Mouse (Mus musculus) layer of hippocampus, adult 9-11 months (tissue): ENCODE measurements around the gene Rpn1.

Experiments
- DNase-seq: peaks from one replicate; pipeline ENCODE4 v3.0.0; 2022

The Rpn1 gene

DNA sequence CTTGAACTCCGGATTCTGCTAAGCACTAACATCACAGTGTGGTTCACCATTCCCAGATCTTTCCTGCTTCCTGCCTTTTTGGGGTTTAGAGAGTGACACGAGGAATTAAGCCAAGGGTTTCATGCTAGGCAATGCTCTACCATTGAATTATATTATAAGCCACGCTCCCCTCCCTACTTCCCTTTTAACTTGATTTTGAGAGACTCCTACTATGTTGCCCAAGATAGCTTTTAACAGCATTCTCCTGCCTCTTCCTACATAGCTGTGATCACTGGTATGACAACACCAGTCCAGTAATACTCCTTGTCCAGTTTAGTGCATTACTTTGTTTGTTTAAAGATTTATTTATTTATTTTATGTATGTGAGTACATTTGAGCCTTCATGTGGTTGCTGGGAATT is 16.6 kb upstream of the Rpn1 start:
- DNase-seq, result no peak

DNA sequence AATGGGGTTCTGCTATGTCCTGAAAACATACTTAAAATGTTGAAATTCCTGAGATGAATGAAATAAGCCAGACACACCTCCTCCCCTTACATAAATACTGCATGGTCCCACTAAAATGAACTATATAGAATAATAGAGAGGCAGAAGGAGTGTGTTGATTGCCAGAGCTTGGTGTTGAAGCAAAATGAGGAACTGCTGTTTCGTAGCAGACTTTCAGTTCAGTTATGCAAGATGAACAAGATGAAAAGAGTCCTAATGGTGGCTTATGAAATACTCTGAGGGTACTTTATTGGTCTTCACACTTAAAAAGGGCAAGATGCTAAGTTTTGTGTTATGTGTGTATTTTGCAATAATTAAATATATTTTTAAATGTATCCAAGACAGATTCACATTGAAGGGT is 15.5 kb upstream of the Rpn1 start:
- DNase-seq, result no peak

GRCm38 (mm10) chr6:88070468-88070867 is 13.8 kb upstream of the Rpn1 start:
- DNase-seq, result no peak

DNA sequence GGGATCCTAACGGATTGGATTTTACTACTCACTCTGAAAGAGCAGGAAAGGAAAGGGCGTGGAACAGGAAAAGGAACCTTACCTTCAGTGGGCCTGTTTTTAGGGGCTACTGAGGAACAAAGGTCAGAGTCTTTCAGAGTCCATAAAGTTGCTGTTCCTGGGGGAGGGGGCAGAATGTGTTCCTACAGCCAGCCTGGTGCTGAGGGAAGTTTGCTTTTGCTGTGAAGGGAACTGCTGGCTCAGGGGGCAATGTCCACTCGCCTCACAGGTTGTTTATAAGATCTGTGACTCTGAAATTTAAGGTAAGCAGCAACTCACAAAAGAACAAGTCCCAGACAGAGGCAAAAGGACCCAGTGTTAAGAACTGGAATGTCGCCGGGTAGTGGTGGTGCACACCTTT is 13.1 kb upstream of the Rpn1 start:
- no peak for DNase-seq

GRCm38 (mm10) chr6:88074752-88075554 is 9.3 kb upstream of the Rpn1 start:
- DNase-seq, result peak; percentile 97

- no peak for DNase-seq
Observed at GRCm38 (mm10) chr6:88075960-88076517, 8.2 kb upstream of the Rpn1 start.

- DNase-seq, result no peak
Observed at GRCm38 (mm10) chr6:88083095-88083494, 1.2 kb upstream of the Rpn1 start.

- no peak for DNase-seq
Observed at GRCm38 (mm10) chr6:88083672-88084071, 610 bp upstream of the Rpn1 start.

- no peak for DNase-seq
Observed at GRCm38 (mm10) chr6:88088971-88089370, 4.7 kb downstream of the Rpn1 start.

- DNase-seq, result no peak
Observed at GRCm38 (mm10) chr6:88095377-88095776, 11.1 kb downstream of the Rpn1 start.

DNA sequence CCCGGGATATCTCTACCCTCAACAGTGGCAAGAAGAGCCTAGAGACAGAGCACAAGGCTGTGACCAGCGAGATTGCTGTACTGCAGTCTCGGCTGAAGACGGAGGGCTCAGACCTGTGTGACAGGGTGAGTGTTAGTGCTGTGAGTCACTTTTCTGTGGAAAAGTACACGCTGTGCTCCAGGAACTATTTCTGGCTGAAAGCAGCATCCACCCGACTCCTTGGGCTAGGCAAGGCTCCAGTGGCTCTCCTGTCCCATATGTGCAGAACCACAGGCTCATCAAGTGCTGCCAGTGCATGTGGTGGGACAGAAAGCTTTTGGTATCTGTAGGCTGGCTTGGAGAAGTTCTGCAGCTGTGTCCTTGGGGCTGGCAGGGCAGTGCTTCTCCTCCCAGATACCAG is 17.8 kb downstream of the Rpn1 start:
- DNase-seq, result peak; percentile 34

DNA sequence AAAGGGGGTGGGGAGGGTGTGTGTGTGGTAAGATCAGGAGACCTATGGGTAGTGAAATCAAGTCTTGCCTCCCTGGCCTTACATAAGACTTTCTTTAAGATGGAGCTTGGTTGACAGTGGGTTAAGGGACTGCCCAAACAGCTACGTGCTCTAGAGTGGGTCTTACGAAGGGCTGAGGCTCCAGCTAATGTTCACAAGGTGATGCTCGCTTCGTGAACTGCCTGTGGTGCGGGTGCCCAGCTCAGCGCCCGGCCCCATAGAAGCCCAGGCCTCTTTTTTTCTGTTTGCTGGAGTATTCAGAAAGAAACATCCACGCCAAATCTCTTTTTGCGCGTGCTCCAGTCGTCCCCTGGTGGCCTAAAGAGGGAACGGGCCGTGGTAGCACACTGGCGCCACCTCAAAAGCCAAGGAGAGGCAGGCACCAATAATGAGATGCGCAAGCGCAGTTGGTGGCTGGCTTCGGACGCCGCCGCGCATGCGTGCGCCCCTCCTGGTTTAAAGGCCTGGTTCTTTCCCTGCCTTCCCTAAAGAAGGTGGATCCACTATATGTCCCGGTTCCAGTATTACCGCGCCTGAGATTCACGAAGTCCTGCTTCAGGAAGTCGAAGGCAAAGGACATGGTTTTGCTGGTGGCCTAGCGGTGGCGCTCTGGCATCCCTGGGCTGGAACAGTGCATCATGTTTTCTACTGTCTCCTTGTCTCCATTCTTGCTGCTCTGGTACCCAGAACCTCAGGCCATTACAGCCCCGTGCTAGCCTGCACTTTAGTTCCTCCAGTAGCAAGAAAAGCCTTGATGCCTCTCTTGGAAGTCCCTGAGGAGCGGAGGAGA is 21.7 kb downstream of the Rpn1 start:
- peak; percentile 96 for DNase-seq

GRCm38 (mm10) chr6:88106612-88107123 is 22.4 kb downstream of the Rpn1 start:
- no peak for DNase-seq

DNA sequence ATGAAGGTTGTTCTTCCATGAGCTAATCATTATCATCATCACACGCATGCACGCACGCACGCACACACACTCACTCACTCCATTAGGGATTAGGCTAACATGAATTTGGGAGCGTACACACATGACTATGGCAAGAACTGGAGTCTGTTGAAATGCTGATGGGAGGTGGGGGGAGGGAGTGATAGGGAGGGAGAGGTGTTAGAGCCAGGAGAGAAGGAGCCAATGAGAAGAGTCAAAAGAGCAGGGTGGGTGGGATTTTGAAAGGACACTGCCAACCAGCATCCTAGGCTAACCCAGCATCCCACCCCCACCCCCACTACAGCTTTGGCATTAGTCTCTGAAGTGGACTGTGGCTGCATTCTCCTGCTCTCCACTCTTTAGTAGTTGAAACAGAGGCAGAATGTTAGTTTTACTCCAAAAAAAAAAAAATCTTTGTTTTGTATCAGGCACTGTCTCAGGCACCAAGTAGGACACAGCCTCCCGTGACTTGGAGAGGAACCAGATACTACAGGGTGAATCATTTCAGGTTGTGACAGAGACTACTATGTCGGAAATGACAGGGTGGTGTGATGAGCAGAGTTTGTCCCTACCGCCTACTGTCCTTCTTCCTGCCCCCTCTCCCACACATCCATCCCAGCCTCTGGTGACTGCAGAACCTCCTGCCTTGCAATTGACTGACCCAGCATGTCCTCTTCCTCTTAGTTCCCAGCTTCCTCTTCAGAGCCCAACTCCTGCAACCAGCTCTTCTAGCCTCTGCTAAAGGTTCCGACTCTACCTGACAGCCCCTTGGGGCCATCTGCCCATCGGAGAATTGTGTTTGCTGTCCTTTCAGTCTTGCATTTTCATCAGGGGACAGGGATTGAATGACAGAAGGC is 23.6 kb downstream of the Rpn1 start:
- DNase-seq, result peak; percentile 12

- DNase-seq, result peak; percentile 42
Observed at GRCm38 (mm10) chr6:88113139-88113538, 28.9 kb downstream of the Rpn1 start.

- DNase-seq, result no peak
Observed at GRCm38 (mm10) chr6:88114414-88114813, 30.1 kb downstream of the Rpn1 start.

DNA sequence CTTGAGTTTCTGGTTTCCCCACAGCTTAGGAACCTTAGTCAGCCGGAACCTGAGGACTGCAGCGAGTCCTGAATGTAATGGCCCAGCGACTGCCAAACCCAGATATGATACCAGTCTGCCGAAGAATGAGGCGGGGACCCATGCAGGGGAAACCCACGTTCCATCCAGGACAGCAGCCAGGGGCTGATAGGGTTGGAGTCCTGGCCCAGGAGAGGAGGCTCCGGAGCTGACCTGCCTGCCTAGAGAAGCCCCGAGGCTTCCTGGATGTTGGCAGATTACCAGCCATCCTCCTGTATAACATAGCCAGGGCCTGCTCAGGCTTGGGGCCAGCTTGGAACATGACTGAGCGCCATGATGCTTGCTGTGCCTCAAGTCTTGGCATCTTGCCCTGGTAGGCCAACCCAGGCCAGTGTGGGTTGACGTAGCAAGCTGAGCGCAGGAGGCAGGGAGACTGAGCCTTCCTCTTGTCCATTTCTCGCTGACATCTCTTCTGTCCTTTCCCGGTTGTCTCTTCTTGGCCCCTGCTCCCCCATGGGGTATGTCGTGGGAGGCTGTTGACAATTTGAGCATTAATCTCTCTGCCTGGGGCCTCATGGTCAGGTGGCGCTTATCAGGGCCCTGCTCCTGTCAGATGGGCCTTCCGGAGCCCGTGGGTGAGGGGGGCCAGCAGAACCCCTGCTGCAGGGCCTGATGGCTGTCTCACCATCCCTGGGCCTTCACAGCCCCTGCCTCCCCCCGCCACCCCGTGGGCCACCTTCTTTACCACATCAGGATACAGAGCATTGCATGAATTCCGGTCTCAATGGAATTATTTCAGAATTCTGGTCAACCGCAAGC is 32.3 kb downstream of the Rpn1 start:
- DNase-seq, result no peak

DNA sequence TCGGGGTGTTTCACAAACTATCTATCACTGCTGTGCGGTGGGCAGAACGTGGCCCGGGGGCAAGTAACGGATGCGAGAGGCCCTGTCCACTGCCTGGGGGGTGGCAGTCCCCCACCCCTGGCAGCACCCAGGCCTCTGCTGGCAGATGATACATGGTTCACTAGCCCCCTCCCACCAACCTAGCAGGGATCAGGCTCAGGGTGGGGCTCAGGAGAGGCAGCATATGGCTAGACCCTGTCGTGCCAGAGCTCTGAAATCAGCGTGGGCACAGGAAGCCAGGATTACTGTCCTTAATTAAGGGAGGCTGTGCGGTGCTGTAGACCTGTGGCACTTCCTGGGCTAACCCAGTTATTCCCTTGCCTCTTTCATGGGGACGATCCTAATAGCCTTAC is 32.9 kb downstream of the Rpn1 start:
- no peak for DNase-seq

DNA sequence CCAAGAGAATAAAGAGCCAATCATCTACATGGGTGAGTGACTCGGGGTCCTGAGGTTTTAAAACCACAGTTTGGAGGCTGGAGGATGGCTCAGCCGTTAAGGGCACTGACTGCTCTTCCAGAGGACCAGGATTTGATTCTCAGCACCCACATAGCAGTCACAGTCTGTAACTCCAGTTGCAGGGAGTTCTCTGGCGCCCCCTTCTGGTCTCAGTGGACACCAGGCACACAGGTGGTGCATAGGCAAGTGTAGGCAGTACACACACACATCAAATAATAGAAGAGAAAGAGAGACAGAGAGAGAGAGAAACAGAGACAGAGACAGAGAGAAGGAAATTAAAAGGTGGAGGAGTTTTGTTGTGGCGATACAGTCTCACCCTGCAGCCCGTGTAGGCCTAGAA is 35.0 kb downstream of the Rpn1 start:
- DNase-seq, result no peak

DNA sequence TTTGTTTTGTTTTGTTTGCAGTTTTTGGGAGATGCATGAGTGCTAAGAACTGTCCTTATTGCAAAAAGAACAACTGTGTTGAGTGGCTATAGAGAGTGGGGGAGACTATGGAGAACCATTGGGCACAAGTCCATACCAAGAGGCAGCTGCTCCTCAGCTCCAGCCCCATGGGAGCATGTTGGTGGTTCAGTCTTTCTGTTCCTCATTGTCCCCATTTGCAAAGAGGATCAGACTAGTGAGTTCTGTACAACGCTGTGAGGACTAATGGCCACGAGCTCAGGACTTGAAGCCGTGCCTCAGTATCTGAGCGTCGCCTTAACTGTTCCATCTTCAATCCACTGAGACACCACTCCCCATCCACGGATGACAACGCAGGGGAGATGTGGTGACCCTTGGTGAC is 36.5 kb downstream of the Rpn1 start:
- DNase-seq, result no peak

- no peak for DNase-seq
Observed at GRCm38 (mm10) chr6:88121781-88122180, 37.5 kb downstream of the Rpn1 start.
